In genomic region chr5:137928439-137928838, GRCm38 (mm10) we compare ENCODE assay signal across 26 mouse cellular contexts. TPM values are rescaled to one million over a fixed set of nuclear protein-coding genes. Genes with fewer than 3 reads are reported as not detected.
DNase-seq lines count a peak whose midpoint lies in the region; ATAC-seq and TF ChIP-seq lines count a peak whose summit lies in the region.
"Had no signal": no experiment of that assay in that cellular context is flagged by ENCODE, and none has a peak within 500 bp of the region (broad histone marks: within the 10 kb centered on the region; RNA-seq: fewer than 3 reads in every experiment).

No protein-coding gene starts in this region.

- no peak overlapping the region for H3K4me2 ChIP-seq in intestine, embryonic 16.5 days (ENCODE audit: low read depth, low read length)
- H3K4me2 ChIP-seq: embryonic facial prominence, embryonic 12.5 days; forebrain, embryonic 13.5 days; forebrain, embryonic 15.5 days had no signal

- no peaks in the 10 kb centered on the region for H3K27me3 ChIP-seq in intestine, embryonic 16.5 days (replicated peaks; ENCODE audit: control insufficient read depth, insufficient read depth, low read length)
- no peaks in the 10 kb centered on the region for H3K27me3 ChIP-seq in small intestine, adult 2 months (ENCODE audit: control insufficient read depth, insufficient read depth, low read length)
- H3K27me3 ChIP-seq: embryonic facial prominence, embryonic 12.5 days; forebrain, embryonic 13.5 days; forebrain, embryonic 15.5 days had no signal

- no peak for TF ChIP-seq POLR2A in small intestine, adult 2 months (IDR thresholded peaks at IDR 0.05; ENCODE audit: low read depth, low read length)

- in situ Hi-C loops in ES-E14 (cut with MboI; ENCODE audit: low sequenced_read_pairs in 2 of 2, unreplicated experiment in 2 of 2), result no loop called here

- H3K27ac ChIP-seq in ES-E14 (ENCODE audit: insufficient read depth, low read depth, low read length, poor library complexity, severe bottlenecking), result no peak overlapping the region
- peak overlapping the region; percentile 36 for H3K27ac ChIP-seq in intestine, embryonic 16.5 days (ENCODE audit: low read length)
- H3K27ac ChIP-seq in small intestine, adult 2 months (ENCODE audit: insufficient read depth, low read depth, low read length), result peak overlapping the region; percentile 32; the same call in 1 of the 2 replicates
- H3K27ac ChIP-seq: embryonic facial prominence, embryonic 10.5 days; embryonic facial prominence, embryonic 12.5 days; forebrain, embryonic 13.5 days; forebrain, embryonic 15.5 days had no signal

- peak overlapping the region; percentile 2; the same call in 1 of the 2 replicates for H3K9ac ChIP-seq in ES-E14 (ENCODE audit: insufficient read depth, low read depth, low read length, poor library complexity, severe bottlenecking)
- H3K9ac ChIP-seq in intestine, embryonic 16.5 days (ENCODE audit: low read depth, low read length), result no peak overlapping the region
- H3K9ac ChIP-seq: embryonic facial prominence, embryonic 12.5 days; forebrain, embryonic 13.5 days; forebrain, embryonic 15.5 days; forebrain, postnatal 0 days had no signal

- no peaks in the 10 kb centered on the region for H3K9me3 ChIP-seq in ES-E14 (ENCODE audit: control insufficient read depth, insufficient read depth, low read depth, low read length)
- no peaks in the 10 kb centered on the region for H3K9me3 ChIP-seq in intestine, embryonic 16.5 days (ENCODE audit: control insufficient read depth, low read length)
- H3K9me3 ChIP-seq: embryonic facial prominence, embryonic 10.5 days; embryonic facial prominence, embryonic 12.5 days; forebrain, embryonic 13.5 days; forebrain, embryonic 15.5 days had no signal

- peaks cover 10 to 19% of the 10 kb centered on the region in 2 experiments for H3K4me1 ChIP-seq in ES-E14 (ENCODE audit: control insufficient read depth in 2 of 2, insufficient read depth in 2 of 2, low read length in 2 of 2, poor library complexity in 1 of 2)
- H3K4me1 ChIP-seq in intestine, embryonic 16.5 days (ENCODE audit: control insufficient read depth, insufficient read depth, low read length), result no peaks in the 10 kb centered on the region
- H3K4me1 ChIP-seq in small intestine, adult 2 months (ENCODE audit: control insufficient read depth, insufficient read depth, insufficient read length, low read length), result peaks cover 14% of the 10 kb centered on the region
- H3K4me1 ChIP-seq: embryonic facial prominence, embryonic 10.5 days; embryonic facial prominence, embryonic 12.5 days; forebrain, embryonic 13.5 days; forebrain, embryonic 15.5 days had no signal

- 74% methylated on average over 11 of the region's 11 CpGs for WGBS in intestine, embryonic 16.5 days
- 72% methylated on average over 11 of the region's 11 CpGs for WGBS in small intestine, adult 2 months

- TF ChIP-seq CTCF in small intestine, adult 2 months (IDR thresholded peaks at IDR 0.05; ENCODE audit: extremely low read depth, insufficient read length, insufficient replicate concordance, low read depth, low read length), result no peak

- no peak for DNase-seq in ES-E14 (ENCODE audit: low read depth, low spot score)
- DNase-seq in ZHBTc4 (ENCODE audit: low read depth, low spot score), result peak; percentile 68
- no peak for DNase-seq in embryo, embryonic 11 days
- DNase-seq in embryo, embryonic 9.5 days (ENCODE audit: extremely low spot score), result no peak
- no peak for DNase-seq in kidney, postnatal 25 days
- no peak for DNase-seq in urinary bladder, postnatal 25 days (ENCODE audit: low spot score)
- DNase-seq: adrenal gland, adult 2 months; adrenal gland, postnatal 10 days; adrenal gland, postnatal 25 days; cerebellum, adult 11-12 months; cerebellum, adult 2 months; cerebellum, adult 9-10 months; cerebellum, postnatal 10 days; cerebellum, postnatal 25 days; forebrain, postnatal 0 days had no signal

- H3K36me3 ChIP-seq in ES-E14 (ENCODE audit: control insufficient read depth, insufficient read depth, low read length, poor library complexity, severe bottlenecking), result no peaks in the 10 kb centered on the region
- H3K36me3 ChIP-seq in intestine, embryonic 16.5 days (ENCODE audit: control insufficient read depth, insufficient read depth, low read length), result no peaks in the 10 kb centered on the region
- no peaks in the 10 kb centered on the region for H3K36me3 ChIP-seq in small intestine, adult 2 months (ENCODE audit: control insufficient read depth, insufficient read depth, low read length)
- H3K36me3 ChIP-seq: embryonic facial prominence, embryonic 10.5 days; embryonic facial prominence, embryonic 12.5 days; forebrain, embryonic 15.5 days had no signal

- 0 out of 4 replicates have a peak overlapping the region, but pooled peaks have one; percentile 14 to 21 for H3K4me3 ChIP-seq in ES-E14 (ENCODE audit: insufficient read depth in 1 of 2, low read depth in 1 of 2, low read length in 2 of 2, poor library complexity in 1 of 2, severe bottlenecking in 1 of 2)
- H3K4me3 ChIP-seq in intestine, embryonic 16.5 days (ENCODE audit: low read length), result no peak overlapping the region
- no peak overlapping the region for H3K4me3 ChIP-seq in small intestine, adult 2 months (ENCODE audit: low read depth, low read length)
- H3K4me3 ChIP-seq: embryonic facial prominence, embryonic 10.5 days; embryonic facial prominence, embryonic 12.5 days; forebrain, embryonic 13.5 days; forebrain, embryonic 15.5 days had no signal

- peak; percentile 70; the same call in 1 of the 2 replicates for ATAC-seq in intestine, embryonic 16.5 days
- ATAC-seq: forebrain, embryonic 13.5 days; forebrain, embryonic 15.5 days; forebrain, postnatal 0 days had no signal

TF ChIP-seq in ES-E14, 5 proteins besides CTCF, POLR2A, EP300 and RAD21:
- TF ChIP-seq MAFK (IDR thresholded peaks at IDR 0.05; ENCODE audit: insufficient read depth, low read depth, low read length) (no peak), CHD2 (IDR thresholded peaks at IDR 0.05; ENCODE audit: low read depth, low read length) (no peak), HCFC1 (IDR thresholded peaks at IDR 0.05; ENCODE audit: borderline replicate concordance, insufficient read depth, low read length) (no peak), ZNF384 (IDR thresholded peaks at IDR 0.05; ENCODE audit: low read depth, low read length) (no peak), ZC3H11A (IDR thresholded peaks at IDR 0.05; ENCODE audit: borderline replicate concordance, low read depth, low read length) (no peak)

RNA-seq across cellular contexts. Expression of gene Cyp3a13, which starts 7.0 kb away (rescaled TPM):
- 0.26 and 0.31 TPM in 2 replicates for total RNA-seq in ES-E14 (2012; rRNA removed)
- 54.6 and 70.4 TPM in 2 replicates for polyA plus RNA-seq in intestine, embryonic 16.5 days (2015; fragmentation: Nextera tagmentation; extraction: Ambion mirVana)
- 19.2 and 46.0 TPM in 2 replicates for polyA plus RNA-seq in small intestine, adult 2 months (2012; rRNA removed)
- total RNA-seq: adrenal gland, postnatal 25 days; forebrain, postnatal 0 days; MEL had no signal
- polyA plus RNA-seq: adrenal gland, adult 2 months; brain, embryonic 14.5 days; C2C12; embryonic facial prominence, embryonic 10.5 days; embryonic facial prominence, embryonic 12.5 days; embryonic facial prominence, embryonic 14.5 days; forebrain, embryonic 11.5 days; forebrain, embryonic 13.5 days; forebrain, embryonic 15.5 days; forebrain, postnatal 0 days had no signal

RNA-seq across cellular contexts. Expression of gene Gjc3, which starts 34.5 kb away (rescaled TPM):
- 0.04 TPM in 1 of 2 replicates, not detected in the other for total RNA-seq in ES-E14 (2012; rRNA removed)
- polyA plus RNA-seq in intestine, embryonic 16.5 days (2015; fragmentation: Nextera tagmentation; extraction: Ambion mirVana), result 0.34 and 0.50 TPM in 2 replicates
- 0.04 and 0.08 TPM in 2 replicates for polyA plus RNA-seq in small intestine, adult 2 months (2012; rRNA removed)
- total RNA-seq: MEL had no signal
- polyA plus RNA-seq: C2C12; forebrain, embryonic 11.5 days had no signal

RNA-seq across cellular contexts. Expression of gene Azgp1, which starts 52.9 kb away (rescaled TPM):
- not detected in 2 replicates for total RNA-seq in ES-E14 (2012; rRNA removed)
- polyA plus RNA-seq in intestine, embryonic 16.5 days (2015; fragmentation: Nextera tagmentation; extraction: Ambion mirVana), result 0.34 and 0.37 TPM in 2 replicates
- polyA plus RNA-seq in small intestine, adult 2 months (2012; rRNA removed), result 0.15 TPM in 1 of 2 replicates, not detected in the other
- total RNA-seq: forebrain, postnatal 0 days; MEL had no signal
- polyA plus RNA-seq: brain, embryonic 14.5 days; C2C12; embryonic facial prominence, embryonic 10.5 days; embryonic facial prominence, embryonic 12.5 days; forebrain, embryonic 11.5 days; forebrain, embryonic 13.5 days; forebrain, embryonic 15.5 days; forebrain, postnatal 0 days had no signal

RNA-seq across cellular contexts. Expression of gene Pilrb2, which starts 56.8 kb away (rescaled TPM):
- not detected in 2 replicates for total RNA-seq in ES-E14 (2012; rRNA removed)
- polyA plus RNA-seq in intestine, embryonic 16.5 days (2015; fragmentation: Nextera tagmentation; extraction: Ambion mirVana), result 1.3 and 1.8 TPM in 2 replicates
- polyA plus RNA-seq in small intestine, adult 2 months (2012; rRNA removed), result 3.7 and 5.2 TPM in 2 replicates
- total RNA-seq: forebrain, postnatal 0 days had no signal
- polyA plus RNA-seq: C2C12; embryonic facial prominence, embryonic 10.5 days; forebrain, embryonic 11.5 days; forebrain, embryonic 13.5 days; forebrain, embryonic 15.5 days; forebrain, postnatal 0 days had no signal

Comparison
In these comparisons a context has a peak if more than half of its experiments do, and no peak if none do; other contexts are left out.
1. H3K4me3 ChIP-seq: peak in ES-E14 (2 of 2); none in intestine, embryonic 16.5 days (single experiment) and small intestine, adult 2 months (single experiment).